Mouse (Mus musculus): ENCODE measurements around the gene Tnni2. TPM values are rescaled to one million over a fixed set of nuclear protein-coding genes. Genes with fewer than 3 reads are reported as not detected.

Gene Tnni2
- polyA plus RNA-seq, 1 experiment from 2014 or later, result 0.73 TPM

GRCm38 (mm10) chr7:142433623-142434022 lies 8.0 kb upstream of the Tnni2 start:
- peaks cover 13% of the 10 kb centered on the region for H3K4me1 ChIP-seq
- no peak for ATAC-seq (replicated peaks)
- no peaks in the 10 kb centered on the region for H3K27me3 ChIP-seq
- no peaks in the 10 kb centered on the region for H3K36me3 ChIP-seq
- H3K4me2 ChIP-seq (replicated peaks), result no peak overlapping the region
- H3K9ac ChIP-seq (replicated peaks), result no peak overlapping the region
- no peaks in the 10 kb centered on the region for H3K9me3 ChIP-seq
- no peak overlapping the region for H3K4me3 ChIP-seq
- WGBS, result 42% methylated on average over 19 of the region's 19 CpGs
- H3K27ac ChIP-seq (replicated peaks), result no peak overlapping the region

DNA sequence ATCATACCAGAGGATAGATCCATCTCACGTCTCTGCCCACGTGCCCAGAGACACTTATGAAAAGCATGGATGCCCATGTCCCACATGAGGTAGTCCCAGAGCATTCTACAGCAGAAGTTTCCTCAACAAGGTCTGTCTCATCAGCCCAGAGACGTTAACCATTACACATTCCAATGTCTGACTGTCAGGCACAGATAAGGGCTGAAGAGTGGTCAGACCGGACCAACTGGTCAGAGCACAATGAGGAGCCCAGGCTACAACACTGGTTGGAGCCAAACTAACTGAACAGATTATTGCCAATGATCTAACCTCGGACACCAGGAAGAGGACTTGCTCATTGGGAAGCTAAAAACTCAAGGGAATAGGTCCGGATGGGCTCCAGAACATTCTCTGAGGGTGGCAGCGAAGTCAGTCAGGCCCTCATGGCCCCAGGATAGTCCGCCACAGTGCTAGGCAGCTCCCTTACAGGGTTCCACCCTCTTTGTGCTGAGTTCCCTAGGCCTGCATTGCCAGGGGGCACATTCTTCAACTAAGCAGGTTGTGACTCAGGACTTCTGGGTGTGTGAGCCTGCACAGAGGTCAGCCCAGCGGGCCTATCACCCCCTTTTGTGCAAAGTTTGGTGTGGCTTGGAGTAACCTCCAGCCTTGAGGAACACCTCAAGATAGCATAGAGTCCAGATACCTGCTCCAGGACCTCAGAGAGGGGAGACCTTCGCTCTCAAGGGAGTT lies 7.3 kb upstream of the Tnni2 start, which contains the start of gene Syt8:
Syt8 (plus strand) TSS at position 714 of the 729 bp plus-strand sequence.
- no peak within 1 kb of the TSS for H3K9ac ChIP-seq (replicated peaks)
- no peak for ATAC-seq (replicated peaks)
- 85% methylated on average over 10 of the region's 10 CpGs for WGBS
- H3K4me1 ChIP-seq, result peaks cover 13% of the 10 kb centered on the region
- no peaks in the 10 kb centered on the region for H3K36me3 ChIP-seq
- no peaks in the 10 kb centered on the region for H3K9me3 ChIP-seq
- H3K27ac ChIP-seq (replicated peaks), result no peak within 1 kb of the TSS
- no peak within 1 kb of the TSS for H3K4me3 ChIP-seq
- no peak within 1 kb of the TSS for H3K4me2 ChIP-seq (replicated peaks)
- H3K27me3 ChIP-seq, result no peaks in the 10 kb centered on the region

GRCm38 (mm10) chr7:142435524-142435923 lies 6.1 kb upstream of the Tnni2 start:
- Histone ChIP-seq H3K4me3 (no peak overlapping the region), H3K4me2 (replicated peaks) (no peak overlapping the region), H3K9ac (replicated peaks) (no peak overlapping the region), H3K36me3 (no peaks in the 10 kb centered on the region), H3K9me3 (no peaks in the 10 kb centered on the region), H3K27me3 (no peaks in the 10 kb centered on the region), H3K4me1 (peaks cover 5% of the 10 kb centered on the region), H3K27ac (replicated peaks) (no peak overlapping the region)
- 0 out of 2 replicates have a peak, but pooled peaks have one; percentile 41 for ATAC-seq (replicated peaks)
- 20% methylated on average over 4 of the region's 4 CpGs for WGBS

GRCm38 (mm10) chr7:142437324-142437723 lies 4.3 kb upstream of the Tnni2 start:
- H3K4me3 ChIP-seq, result no peak overlapping the region
- no peaks in the 10 kb centered on the region for H3K4me1 ChIP-seq
- no peak overlapping the region for H3K27ac ChIP-seq (replicated peaks)
- no peak overlapping the region for H3K9ac ChIP-seq (replicated peaks)
- H3K4me2 ChIP-seq (replicated peaks), result no peak overlapping the region
- H3K36me3 ChIP-seq, result no peaks in the 10 kb centered on the region
- ATAC-seq (replicated peaks), result no peak
- WGBS, result 68% methylated on average over 5 of the region's 5 CpGs
- H3K27me3 ChIP-seq, result no peaks in the 10 kb centered on the region
- H3K9me3 ChIP-seq, result no peaks in the 10 kb centered on the region

DNA sequence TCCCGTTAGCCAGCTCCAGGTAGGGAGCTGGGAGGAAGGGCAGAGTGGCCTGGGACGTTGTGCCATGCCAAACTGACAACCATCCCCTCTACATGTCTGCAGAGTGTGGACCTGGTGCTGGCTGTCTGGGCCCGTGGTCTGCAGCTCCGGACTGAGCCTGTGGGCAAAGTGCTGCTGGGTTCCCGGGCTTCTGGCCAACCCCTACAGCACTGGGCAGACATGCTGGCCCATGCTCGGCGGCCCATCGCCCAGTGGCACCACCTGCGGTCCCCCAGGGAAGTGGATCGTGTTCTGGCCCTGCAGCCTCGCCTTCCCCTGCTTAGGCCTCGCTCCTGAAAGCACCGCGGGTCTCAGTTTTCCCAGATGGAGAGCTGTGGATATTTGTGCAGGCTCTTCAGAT lies 1.6 kb upstream of the Tnni2 start:
- Histone ChIP-seq H3K4me1 (no peaks in the 10 kb centered on the region), H3K9ac (replicated peaks) (no peak overlapping the region), H3K27me3 (no peaks in the 10 kb centered on the region), H3K4me2 (replicated peaks) (no peak overlapping the region), H3K27ac (replicated peaks) (no peak overlapping the region), H3K36me3 (no peaks in the 10 kb centered on the region), H3K9me3 (no peaks in the 10 kb centered on the region), H3K4me3 (no peak overlapping the region)
- ATAC-seq (replicated peaks), result no peak
- 86% methylated on average over 14 of the region's 14 CpGs for WGBS

- Histone ChIP-seq H3K9me3 (no peaks in the 10 kb centered on the region), H3K27me3 (no peaks in the 10 kb centered on the region), H3K27ac (replicated peaks) (no peak overlapping the region), H3K4me3 (no peak overlapping the region), H3K4me2 (replicated peaks) (no peak overlapping the region), H3K4me1 (no peaks in the 10 kb centered on the region), H3K36me3 (no peaks in the 10 kb centered on the region), H3K9ac (replicated peaks) (no peak overlapping the region)
- 67% methylated on average over 5 of the region's 5 CpGs for WGBS
- ATAC-seq (replicated peaks), result peak; percentile 56; the same call in 1 of the 2 replicates
Measured at GRCm38 (mm10) chr7:142440657-142441114, 922 bp upstream of the Tnni2 start.

DNA sequence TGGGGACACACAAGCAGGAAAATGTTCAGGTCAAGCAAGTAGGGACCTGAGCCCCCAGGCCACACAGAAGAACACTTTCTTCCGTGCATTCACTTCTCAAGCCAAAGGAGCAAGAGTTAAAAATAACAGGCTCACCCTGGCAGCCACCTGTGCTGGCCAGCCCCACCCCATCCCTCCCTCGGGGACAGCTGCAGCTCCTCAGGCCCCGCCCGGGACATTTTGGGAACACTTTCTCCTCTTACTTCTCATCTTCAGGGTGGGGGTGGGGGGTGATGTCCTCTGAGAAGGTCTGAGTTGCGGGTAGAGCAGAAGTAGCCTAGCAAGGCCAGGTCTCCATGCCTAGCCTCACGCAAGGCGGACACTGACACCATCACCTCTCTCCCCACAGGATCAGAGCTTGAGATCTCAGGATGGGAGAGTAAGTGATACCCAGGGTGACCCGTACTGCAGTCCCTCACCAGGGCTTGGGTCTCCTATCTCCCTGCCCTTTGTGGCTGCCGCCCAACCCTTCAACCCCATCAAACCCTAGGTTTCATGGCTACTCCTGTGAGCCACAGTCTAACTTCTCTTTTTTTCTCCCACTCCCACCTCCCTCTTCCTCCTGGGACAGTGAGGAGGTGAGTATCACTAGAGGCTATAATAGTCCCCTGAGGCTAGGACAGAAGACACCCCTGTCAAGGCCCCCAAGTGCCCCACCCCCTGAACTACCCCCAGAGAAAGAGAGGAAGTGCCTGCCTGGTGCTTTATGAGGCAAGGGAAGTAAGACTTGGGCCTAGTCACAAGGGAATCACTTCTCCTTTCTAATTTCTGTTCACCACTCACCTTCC lies 686 bp downstream of the Tnni2 start:
- 79% methylated on average over 9 of the region's 9 CpGs for WGBS
- no peaks in the 10 kb centered on the region for H3K27me3 ChIP-seq
- no peak overlapping the region for H3K9ac ChIP-seq (replicated peaks)
- no peak overlapping the region for H3K4me3 ChIP-seq
- no peak overlapping the region for H3K4me2 ChIP-seq (replicated peaks)
- no peaks in the 10 kb centered on the region for H3K36me3 ChIP-seq
- ATAC-seq (replicated peaks), result no peak
- no peak overlapping the region for H3K27ac ChIP-seq (replicated peaks)
- H3K4me1 ChIP-seq, result no peaks in the 10 kb centered on the region
- no peaks in the 10 kb centered on the region for H3K9me3 ChIP-seq

- WGBS, result 94% methylated on average over 7 of the region's 7 CpGs
- H3K9me3 ChIP-seq, result no peaks in the 10 kb centered on the region
Measured at GRCm38 (mm10) chr7:142442908-142443420, 1.4 kb downstream of the Tnni2 start.

GRCm38 (mm10) chr7:142443474-142443873 lies 1.9 kb downstream of the Tnni2 start:
- 88% methylated on average over 5 of the region's 5 CpGs for WGBS
- Histone ChIP-seq H3K4me2 (replicated peaks) (no peak overlapping the region), H3K9me3 (no peaks in the 10 kb centered on the region), H3K27ac (replicated peaks) (no peak overlapping the region), H3K4me1 (no peaks in the 10 kb centered on the region), H3K36me3 (no peaks in the 10 kb centered on the region), H3K9ac (replicated peaks) (no peak overlapping the region), H3K4me3 (no peak overlapping the region), H3K27me3 (no peaks in the 10 kb centered on the region)
- ATAC-seq (replicated peaks), result no peak

More at GRCm38 (mm10) chr7:142442908-142443420, 1.4 kb downstream of the Tnni2 start:
- no peak for ATAC-seq (replicated peaks)
- Histone ChIP-seq H3K4me2 (replicated peaks) (no peak overlapping the region), H3K27ac (replicated peaks) (no peak overlapping the region), H3K36me3 (no peaks in the 10 kb centered on the region), H3K27me3 (no peaks in the 10 kb centered on the region), H3K4me3 (no peak overlapping the region), H3K9ac (replicated peaks) (no peak overlapping the region), H3K4me1 (no peaks in the 10 kb centered on the region)

DNA sequence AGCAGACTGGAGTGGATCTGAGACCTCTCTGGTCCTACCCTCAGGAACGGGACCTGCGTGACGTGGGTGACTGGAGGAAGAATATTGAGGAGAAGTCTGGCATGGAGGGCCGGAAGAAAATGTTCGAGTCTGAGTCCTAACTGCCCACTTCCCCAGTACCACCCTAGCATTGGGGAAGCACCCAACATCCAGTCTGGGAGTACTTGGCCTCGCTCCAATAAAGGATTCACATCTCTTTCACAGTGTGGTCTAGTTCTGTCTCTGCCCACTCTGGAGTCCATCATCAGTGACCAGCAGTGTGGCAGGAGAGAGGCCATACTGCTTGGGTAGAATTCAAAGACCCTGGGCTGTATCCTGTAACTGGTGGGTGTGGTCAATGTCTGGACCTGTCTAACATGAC lies 2.6 kb downstream of the Tnni2 start:
- no peak overlapping the region for H3K27ac ChIP-seq (replicated peaks)
- no peaks in the 10 kb centered on the region for H3K27me3 ChIP-seq
- no peak overlapping the region for H3K4me2 ChIP-seq (replicated peaks)
- H3K9me3 ChIP-seq, result no peaks in the 10 kb centered on the region
- no peak for ATAC-seq (replicated peaks)
- no peak overlapping the region for H3K4me3 ChIP-seq
- no peak overlapping the region for H3K9ac ChIP-seq (replicated peaks)
- H3K36me3 ChIP-seq, result no peaks in the 10 kb centered on the region
- no peaks in the 10 kb centered on the region for H3K4me1 ChIP-seq
- WGBS, result 89% methylated on average over 6 of the region's 6 CpGs

DNA sequence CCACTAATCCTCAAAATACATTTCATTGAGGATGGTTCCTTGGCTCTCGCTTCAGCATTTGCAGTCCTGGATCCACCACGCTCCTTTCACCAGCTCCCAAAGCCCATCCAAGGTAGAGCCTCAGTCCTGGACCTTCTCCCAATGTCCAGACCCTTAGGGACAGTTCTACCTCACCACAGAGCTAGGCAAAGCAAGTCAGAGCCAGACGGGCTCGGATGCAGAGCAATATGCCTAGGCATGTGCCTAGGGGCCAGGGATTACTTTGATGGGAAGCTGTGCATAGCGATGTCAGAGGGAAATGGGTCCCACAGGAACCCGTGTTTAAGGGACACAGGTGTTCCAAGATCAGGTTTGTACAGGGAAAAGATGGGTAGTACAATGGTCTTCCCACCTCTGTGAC lies 3.7 kb downstream of the Tnni2 start:
- no peak overlapping the region for H3K9ac ChIP-seq (replicated peaks)
- ATAC-seq (replicated peaks), result no peak
- no peak overlapping the region for H3K27ac ChIP-seq (replicated peaks)
- no peaks in the 10 kb centered on the region for H3K36me3 ChIP-seq
- no peaks in the 10 kb centered on the region for H3K4me1 ChIP-seq
- H3K9me3 ChIP-seq, result no peaks in the 10 kb centered on the region
- no peak overlapping the region for H3K4me3 ChIP-seq
- 86% methylated on average over 6 of the region's 6 CpGs for WGBS
- H3K4me2 ChIP-seq (replicated peaks), result no peak overlapping the region
- H3K27me3 ChIP-seq, result no peaks in the 10 kb centered on the region

DNA sequence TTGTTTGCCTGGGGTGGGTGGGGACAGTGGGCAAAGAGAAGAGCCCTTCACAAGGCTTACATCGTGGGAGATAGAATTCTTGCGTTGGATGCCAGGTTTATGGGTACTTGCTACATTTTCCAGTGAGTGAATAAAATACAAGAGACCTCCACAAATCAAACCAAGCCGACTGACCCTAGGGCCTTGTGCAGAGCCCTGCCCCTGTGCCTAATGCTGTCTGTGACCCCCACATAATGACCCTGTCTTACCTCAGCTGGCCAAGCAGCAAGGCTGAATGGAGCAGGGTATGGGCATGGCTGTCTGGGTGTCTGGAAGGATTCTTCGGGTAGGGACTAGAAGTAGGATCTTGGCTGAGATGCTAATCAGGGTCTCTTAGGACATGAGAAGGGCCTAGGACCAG lies 4.7 kb downstream of the Tnni2 start:
- 91% methylated on average over 4 of the region's 4 CpGs for WGBS
- no peak for ATAC-seq (replicated peaks)
- no peaks in the 10 kb centered on the region for H3K9me3 ChIP-seq
- H3K9ac ChIP-seq (replicated peaks), result no peak overlapping the region
- no peak overlapping the region for H3K4me3 ChIP-seq
- no peaks in the 10 kb centered on the region for H3K4me1 ChIP-seq
- H3K36me3 ChIP-seq, result no peaks in the 10 kb centered on the region
- H3K27ac ChIP-seq (replicated peaks), result no peak overlapping the region
- no peak overlapping the region for H3K4me2 ChIP-seq (replicated peaks)
- H3K27me3 ChIP-seq, result no peaks in the 10 kb centered on the region

All from forebrain, embryonic 15.5 days (tissue).